Mouse (Mus musculus) hindbrain, postnatal 0 days (tissue): Measurements from ENCODE around the gene Thbs2. TPM values are rescaled to one million over a fixed set of nuclear protein-coding genes. Genes with fewer than 3 reads are reported as not detected.
A peak's percentile ranks its signal among the peaks of the same experiment; 100 is the strongest.

Experiments used
- ATAC-seq: fragments of 200-750 bp; cut with Nextera tagmentation; 2 replicates; pipeline ENCODE4 v1.8.0; 2017; ENCODE audit warnings: mild to moderate bottlenecking, moderate TSS enrichment, moderate library complexity
- DNase-seq: peaks from one replicate; pipeline ENCODE4 v3.0.0-alpha.2; 2015; ENCODE audit warnings: low spot score
- H3K27ac ChIP-seq: fragments of 300-500 bp; sonication (generic); 2 replicates; pipeline ENCODE4 v1.5.1; 2014; ENCODE audit warnings: mild to moderate bottlenecking
- H3K27me3 ChIP-seq: fragments of 300-500 bp; sonication (generic); 2 replicates; pipeline ENCODE4 v1.6.1; 2014; ENCODE audit warnings: low read length, mixed read lengths; ENCODE audit not compliant: insufficient read depth
- H3K36me3 ChIP-seq: fragments of 300-500 bp; sonication (generic); 2 replicates; pipeline ENCODE4 v1.6.1; 2014; ENCODE audit warnings: low read length, mixed read lengths; ENCODE audit not compliant: insufficient read depth
- H3K4me1 ChIP-seq: fragments of 300-500 bp; sonication (generic); 2 replicates; pipeline ENCODE4 v1.6.1; 2014; ENCODE audit warnings: antibody characterized with exemption, low read length, mixed read lengths; ENCODE audit not compliant: insufficient read depth
- H3K4me2 ChIP-seq: fragments of 300-500 bp; sonication (generic); 2 replicates; pipeline ENCODE4 v1.6.1; 2014; ENCODE audit warnings: low read depth, mild to moderate bottlenecking, low read length, moderate library complexity, mixed read lengths
- H3K4me3 ChIP-seq: fragments of 300-500 bp; sonication (generic); 2 replicates; pipeline ENCODE4 v1.5.1; 2014; ENCODE audit warnings: low read length
- H3K9ac ChIP-seq: fragments of 300-500 bp; sonication (generic); replicated peaks from 2 replicates; pipeline ENCODE4 v1.6.1; 2014; ENCODE audit warnings: mild to moderate bottlenecking, low read length, moderate library complexity, mixed read lengths
- H3K9me3 ChIP-seq: fragments of 300-500 bp; sonication (generic); 2 replicates; pipeline ENCODE4 v1.6.1; 2016; ENCODE audit warnings: low read length, mixed read lengths
- CTCF ChIP-seq: IDR thresholded peaks from 2 replicates; pipeline ENCODE4 v1.5.1; 2016; ENCODE audit warnings: antibody characterized with exemption, control low read depth, low read depth
- WGBS: fragments of 180-500 bp; shearing (Covaris S2); extraction: QIAGEN DNeasy Blood & Tissue Kit; methylation state at CpG from one replicate; pipeline ENCODE4 v1.1.7; 2014; 5-methylcytosine and 5-hydroxymethylcytosine counted together
- polyA plus RNA-seq: library from polyadenylated mRNA; unstranded; fragments of >200 nt; fragmentation: Nextera tagmentation; extraction: Ambion mirVana; gene quantifications from 2 replicates; pipeline ENCODE4 v1.2.1, GENCODE M21; 2015
- total RNA-seq: library from RNA; depleted of rRNA; stranded (reverse); fragments of >200 nt; gene quantifications from 2 replicates; pipeline ENCODE4 v1.2.3, GENCODE M21; 2014

The Thbs2 gene
- total and polyA plus RNA-seq, 2 experiments from 2014 or later = 5.5 to 10.8 TPM

GRCm38 (mm10) chr17:14691197-14691596 lies 2.8 kb downstream of the Thbs2 start:
- H3K4me3 ChIP-seq = no peak overlapping the region
- no peaks in the 10 kb centered on the region for H3K36me3 ChIP-seq
- H3K4me2 ChIP-seq = 0 out of 2 replicates have a peak overlapping the region, but pooled peaks have one; percentile 2
- H3K4me1 ChIP-seq = peaks cover 17% of the 10 kb centered on the region
- H3K9ac ChIP-seq = no peak overlapping the region
- peak overlapping the region; percentile 49; the same call in 1 of the 2 replicates for H3K27ac ChIP-seq
- WGBS = 33% methylated on average over 4 of the region's 4 CpGs
- DNase-seq = peak; percentile 81
- no peaks in the 10 kb centered on the region for H3K9me3 ChIP-seq
- ATAC-seq = peak; percentile 70; the same call in 1 of the 2 replicates
- TF ChIP-seq CTCF = no peak
- H3K27me3 ChIP-seq = no peaks in the 10 kb centered on the region

GRCm38 (mm10) chr17:14682836-14683235 lies 11.2 kb downstream of the Thbs2 start:
- Histone ChIP-seq H3K27me3 (no peaks in the 10 kb centered on the region), H3K27ac (no peak overlapping the region), H3K36me3 (no peaks in the 10 kb centered on the region), H3K4me2 (no peak overlapping the region), H3K9ac (no peak overlapping the region), H3K4me1 (no peaks in the 10 kb centered on the region), H3K9me3 (no peaks in the 10 kb centered on the region), H3K4me3 (no peak overlapping the region)
- DNase-seq = no peak
- 92% methylated on average over 7 of the region's 7 CpGs for WGBS
- TF ChIP-seq CTCF = no peak
- ATAC-seq = no peak

GRCm38 (mm10) chr17:14681047-14681446 lies 13.0 kb downstream of the Thbs2 start:
- no peak overlapping the region for H3K4me3 ChIP-seq
- 72% methylated on average over 12 of the region's 12 CpGs for WGBS
- ATAC-seq (no peak), DNase-seq (no peak)
- H3K4me2 ChIP-seq = no peak overlapping the region
- H3K9me3 ChIP-seq = no peaks in the 10 kb centered on the region
- no peak overlapping the region for H3K27ac ChIP-seq
- no peaks in the 10 kb centered on the region for H3K4me1 ChIP-seq
- H3K27me3 ChIP-seq = no peaks in the 10 kb centered on the region
- H3K9ac ChIP-seq = no peak overlapping the region
- H3K36me3 ChIP-seq = no peaks in the 10 kb centered on the region
- TF ChIP-seq CTCF = no peak

GRCm38 (mm10) chr17:14677198-14677597 lies 16.8 kb downstream of the Thbs2 start:
- TF ChIP-seq CTCF = no peak
- H3K27ac ChIP-seq = no peak overlapping the region
- H3K27me3 ChIP-seq = no peaks in the 10 kb centered on the region
- no peaks in the 10 kb centered on the region for H3K4me1 ChIP-seq
- no peaks in the 10 kb centered on the region for H3K36me3 ChIP-seq
- 80% methylated on average over 8 of the region's 8 CpGs for WGBS
- no peak overlapping the region for H3K4me2 ChIP-seq
- no peaks in the 10 kb centered on the region for H3K9me3 ChIP-seq
- no peak overlapping the region for H3K4me3 ChIP-seq
- no peak for DNase-seq
- no peak overlapping the region for H3K9ac ChIP-seq
- ATAC-seq = no peak

GRCm38 (mm10) chr17:14675517-14675916 lies 18.5 kb downstream of the Thbs2 start:
- no peak for TF ChIP-seq CTCF
- no peaks in the 10 kb centered on the region for H3K9me3 ChIP-seq
- DNase-seq (no peak), ATAC-seq (no peak)
- no peak overlapping the region for H3K4me3 ChIP-seq
- H3K36me3 ChIP-seq = no peaks in the 10 kb centered on the region
- H3K4me2 ChIP-seq = no peak overlapping the region
- no peak overlapping the region for H3K27ac ChIP-seq
- no peaks in the 10 kb centered on the region for H3K4me1 ChIP-seq
- H3K9ac ChIP-seq = no peak overlapping the region
- H3K27me3 ChIP-seq = no peaks in the 10 kb centered on the region
- 85% methylated on average over 2 of the region's 2 CpGs for WGBS

- TF ChIP-seq CTCF = no peak
- no peaks in the 10 kb centered on the region for H3K36me3 ChIP-seq
- no peak overlapping the region for H3K9ac ChIP-seq
- no peak overlapping the region for H3K4me3 ChIP-seq
- H3K4me1 ChIP-seq = no peaks in the 10 kb centered on the region
- 29% methylated on average over 5 of the region's 5 CpGs for WGBS
- no peaks in the 10 kb centered on the region for H3K27me3 ChIP-seq
- peak; percentile 70 for ATAC-seq
- no peak overlapping the region for H3K27ac ChIP-seq
- H3K4me2 ChIP-seq = no peak overlapping the region
- peak; percentile 64 for DNase-seq
- H3K9me3 ChIP-seq = no peaks in the 10 kb centered on the region
These were observed 21.6 kb downstream of the Thbs2 start for GRCm38 (mm10) chr17:14672402-14672801.

GRCm38 (mm10) chr17:14667225-14667624 lies 26.8 kb downstream of the Thbs2 start:
- no peak overlapping the region for H3K4me2 ChIP-seq
- H3K27ac ChIP-seq = no peak overlapping the region
- ATAC-seq = no peak
- no peaks in the 10 kb centered on the region for H3K9me3 ChIP-seq
- H3K9ac ChIP-seq = no peak overlapping the region
- DNase-seq = no peak
- H3K4me3 ChIP-seq = no peak overlapping the region
- H3K36me3 ChIP-seq = no peaks in the 10 kb centered on the region
- no peak for TF ChIP-seq CTCF
- no peaks in the 10 kb centered on the region for H3K27me3 ChIP-seq
- 68% methylated on average over 4 of the region's 4 CpGs for WGBS
- H3K4me1 ChIP-seq = no peaks in the 10 kb centered on the region
